Mouse (Mus musculus) testis, adult 2 months (tissue): ENCODE results near the gene Rps6ka5.

Experiments
- CTCF ChIP-seq: fragments of 200-500 bp; IDR thresholded peaks from 2 replicates; pipeline ENCODE4 v1.5.1; 2012; ENCODE audit warnings: low read depth, mild to moderate bottlenecking, inconsistent platforms, low read length, moderate library complexity; ENCODE audit not compliant: control insufficient read depth, insufficient read depth, insufficient replicate concordance
- POLR2A ChIP-seq: fragments of 200-500 bp; IDR thresholded peaks from 2 replicates; pipeline ENCODE4 v1.6.1; 2012; ENCODE audit warnings: low read depth, mild to moderate bottlenecking, inconsistent platforms, low read length, moderate library complexity; ENCODE audit not compliant: control insufficient read depth

DNA sequence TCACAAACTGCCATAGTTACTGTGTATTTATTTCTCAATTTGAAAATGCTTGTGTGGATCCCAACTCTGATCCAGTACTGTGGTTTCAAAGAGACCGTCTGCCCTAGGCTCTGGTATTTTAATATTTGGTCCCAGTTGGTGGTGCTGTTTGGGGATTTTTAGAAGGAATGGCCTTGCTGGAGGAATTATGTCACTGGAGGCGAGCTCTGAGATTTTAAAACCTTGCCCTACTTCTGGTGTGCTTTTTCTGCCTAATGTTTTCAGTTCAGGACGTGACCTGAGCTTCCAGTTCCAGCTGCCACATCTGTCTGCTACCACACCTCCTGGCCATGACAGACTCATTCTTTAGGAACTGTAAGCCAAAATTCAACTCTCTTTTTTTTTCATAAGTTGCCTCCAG, 121.2 kb downstream of the Rps6ka5 start:
- TF ChIP-seq CTCF: no peak
- no peak for TF ChIP-seq POLR2A
